Mouse (Mus musculus): Measurements from ENCODE around the gene Exosc8. TPM values are rescaled to one million over a fixed set of nuclear protein-coding genes. Genes with fewer than 3 reads are reported as not detected.

Exosc8 gene
- polyA plus RNA-seq, 1 experiment from 2014 or later: 154 TPM

DNA sequence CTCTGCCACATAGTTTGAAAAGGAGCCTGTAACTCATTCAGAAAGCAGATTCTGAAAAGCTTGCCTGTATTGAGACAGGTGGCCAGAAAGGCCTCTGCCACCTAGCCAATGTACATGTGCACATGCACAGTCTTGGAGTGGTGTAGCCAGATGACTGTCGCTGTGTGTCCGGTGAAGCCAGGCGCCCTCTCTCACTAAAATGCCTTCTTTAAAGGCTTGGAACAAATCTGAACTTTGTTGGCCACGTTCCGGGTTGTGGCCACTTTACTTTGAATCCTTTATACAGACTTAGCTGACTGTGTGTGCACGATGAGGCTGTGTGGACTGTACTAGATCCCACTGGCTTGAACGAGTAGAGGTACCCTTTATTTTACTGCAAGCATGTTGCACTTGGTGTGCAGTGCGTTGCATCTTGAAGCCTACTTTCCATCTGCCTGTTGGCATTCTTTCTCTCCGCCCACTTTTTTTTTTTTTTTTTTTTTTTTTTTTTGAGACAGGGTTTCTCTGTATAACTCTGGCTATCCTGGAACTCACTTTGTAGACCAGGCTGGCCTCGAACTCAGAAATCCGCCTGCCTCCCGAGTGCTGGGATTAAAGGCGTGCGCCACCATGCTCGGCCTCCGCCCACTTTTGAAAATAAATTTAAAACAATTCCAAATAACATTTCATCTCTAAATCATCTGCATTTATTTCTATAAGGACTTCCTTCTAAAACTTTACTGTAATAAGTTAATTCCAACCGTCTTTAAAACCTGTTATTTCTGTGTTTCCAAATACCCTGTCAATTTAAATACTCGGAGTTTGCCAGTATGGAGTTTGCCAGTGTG lies 1.1 kb upstream of the Exosc8 start:
- Histone ChIP-seq H3K4me3 (ENCODE audit: low read depth, low read length) (peak overlapping the region; percentile 89), H3K9me3 (ENCODE audit: low read depth, low read length) (no peaks in the 10 kb centered on the region), H3K27me3 (ENCODE audit: insufficient read depth, low read length) (no peaks in the 10 kb centered on the region), H3K36me3 (ENCODE audit: insufficient read depth) (peaks cover 39% of the 10 kb centered on the region), H3K27ac (ENCODE audit: low read depth) (peak overlapping the region; percentile 99), H3K9ac (peak overlapping the region; percentile 94), H3K4me2 (peak overlapping the region; percentile 68), H3K4me1 (ENCODE audit: insufficient read depth) (no peaks in the 10 kb centered on the region)
- ATAC-seq (ENCODE audit: insufficient read depth) (no peak), DNase-seq (peak; percentile 51)
- no peak for TF ChIP-seq CTCF (IDR thresholded peaks at IDR 0.05; ENCODE audit: low read depth)
- 51% methylated on average over 18 of the region's 18 CpGs for WGBS

DNA sequence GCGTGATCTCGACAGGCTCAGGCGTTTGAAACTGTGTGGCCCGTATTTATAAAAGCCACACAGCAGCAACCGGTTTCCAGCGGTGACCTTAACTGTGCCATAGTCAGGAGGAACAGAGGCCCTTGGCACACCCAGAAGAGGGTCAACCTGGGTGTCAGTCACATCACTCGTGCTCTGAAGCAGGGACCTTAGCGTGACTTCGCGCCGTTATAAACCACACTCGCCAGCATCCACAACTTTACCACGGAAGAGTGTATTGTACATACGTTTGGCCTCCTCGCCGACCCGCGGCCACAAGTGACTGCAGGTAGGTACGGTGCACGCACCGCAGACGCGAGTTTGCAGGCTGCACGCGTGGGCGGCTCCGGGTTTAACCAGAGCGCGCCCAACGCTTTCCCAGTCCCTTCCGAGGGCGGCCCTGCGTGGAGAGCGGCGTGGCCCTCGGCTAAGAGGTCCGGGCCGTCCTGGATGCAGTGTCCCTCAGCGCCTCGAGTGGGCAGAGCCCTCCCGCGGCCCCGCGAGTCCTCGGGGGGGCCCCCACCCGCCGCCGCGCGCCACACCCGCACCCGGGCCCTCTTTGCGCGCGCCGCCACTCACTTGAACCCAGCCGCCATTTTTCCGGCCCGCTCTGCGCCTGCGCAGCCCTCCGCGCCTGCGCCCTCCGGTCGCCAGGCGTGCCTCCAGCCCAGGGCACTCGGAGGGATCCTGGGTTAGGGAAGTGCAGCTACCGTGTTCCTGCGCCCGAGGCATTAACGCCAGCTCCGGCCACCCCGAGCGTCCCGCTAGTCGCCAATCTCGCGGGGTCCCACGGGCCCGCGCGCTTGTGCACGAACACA lies 564 bp downstream of the Exosc8 start:
- peak; percentile 94 for DNase-seq
- Histone ChIP-seq H3K9me3 (ENCODE audit: low read depth, low read length) (no peaks in the 10 kb centered on the region), H3K9ac (peak overlapping the region; percentile 94), H3K4me3 (ENCODE audit: low read depth, low read length) (peak overlapping the region; percentile 89), H3K27me3 (ENCODE audit: insufficient read depth, low read length) (no peaks in the 10 kb centered on the region), H3K4me1 (ENCODE audit: insufficient read depth) (no peaks in the 10 kb centered on the region), H3K36me3 (ENCODE audit: insufficient read depth) (peaks cover 43% of the 10 kb centered on the region), H3K4me2 (peak overlapping the region; percentile 68), H3K27ac (ENCODE audit: low read depth) (peak overlapping the region; percentile 99)
- no peak for TF ChIP-seq CTCF (IDR thresholded peaks at IDR 0.05; ENCODE audit: low read depth)
- WGBS: under 1% methylated on average over 83 of the region's 84 CpGs
- ATAC-seq (ENCODE audit: insufficient read depth): peak; percentile 94

DNA sequence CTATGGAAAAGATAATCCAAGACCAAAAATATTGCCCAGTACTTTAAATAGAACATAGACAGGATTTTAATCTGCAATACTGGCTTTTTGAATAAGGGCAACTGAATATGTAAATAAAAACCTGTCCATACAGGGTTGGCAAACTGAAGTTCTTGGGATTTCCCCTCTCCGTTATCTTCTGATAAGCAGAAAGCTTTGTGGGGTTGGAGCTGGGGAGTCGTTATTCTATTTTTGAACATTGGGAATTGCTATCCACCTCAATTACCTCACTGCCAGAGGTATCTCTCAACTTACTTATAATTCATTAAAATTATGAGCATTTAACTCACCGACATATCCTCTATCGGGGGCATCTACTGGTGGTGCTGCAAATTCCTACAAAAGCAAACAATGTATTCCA lies 2.8 kb downstream of the Exosc8 start:
- Histone ChIP-seq H3K4me3 (ENCODE audit: low read depth, low read length) (no peak overlapping the region), H3K4me1 (ENCODE audit: insufficient read depth) (no peaks in the 10 kb centered on the region), H3K9me3 (ENCODE audit: low read depth, low read length) (no peaks in the 10 kb centered on the region), H3K9ac (no peak overlapping the region), H3K27me3 (ENCODE audit: insufficient read depth, low read length) (no peaks in the 10 kb centered on the region), H3K27ac (ENCODE audit: low read depth) (no peak overlapping the region), H3K36me3 (ENCODE audit: insufficient read depth) (peaks cover 58% of the 10 kb centered on the region), H3K4me2 (no peak overlapping the region)
- ATAC-seq (ENCODE audit: insufficient read depth): no peak
- 82% methylated on average over 4 of the region's 4 CpGs for WGBS
- no peak for DNase-seq
- TF ChIP-seq CTCF (IDR thresholded peaks at IDR 0.05; ENCODE audit: low read depth): no peak

DNA sequence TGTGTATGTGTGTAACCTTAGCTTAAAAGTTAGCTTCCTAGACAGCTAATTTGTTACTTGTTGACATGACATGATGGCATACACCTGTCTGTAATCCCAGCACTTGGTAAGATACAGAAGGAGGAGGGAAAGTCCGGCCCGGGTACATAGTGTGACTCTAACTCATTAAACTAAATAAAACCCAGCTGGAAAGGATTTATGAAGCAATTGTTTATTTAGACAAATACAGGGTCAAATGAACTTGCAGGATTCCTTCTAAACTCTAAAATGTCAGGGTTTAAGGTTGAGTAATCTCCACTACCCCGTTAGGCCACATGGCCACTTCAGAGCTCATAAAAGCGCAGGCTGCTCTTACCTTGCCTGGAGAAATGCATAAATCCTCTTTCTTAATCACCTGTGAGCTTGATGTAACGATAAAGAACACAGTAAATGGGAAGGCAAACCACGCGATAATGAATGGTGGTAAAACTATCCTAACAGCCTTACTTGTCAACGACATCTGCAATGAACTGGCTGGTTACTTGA lies 3.5 kb downstream of the Exosc8 start:
- Histone ChIP-seq H3K9ac (no peak overlapping the region), H3K27ac (ENCODE audit: low read depth) (no peak overlapping the region), H3K4me1 (ENCODE audit: insufficient read depth) (no peaks in the 10 kb centered on the region), H3K27me3 (ENCODE audit: insufficient read depth, low read length) (no peaks in the 10 kb centered on the region), H3K4me2 (no peak overlapping the region), H3K36me3 (ENCODE audit: insufficient read depth) (peaks cover 64% of the 10 kb centered on the region), H3K9me3 (ENCODE audit: low read depth, low read length) (no peaks in the 10 kb centered on the region), H3K4me3 (ENCODE audit: low read depth, low read length) (no peak overlapping the region)
- no peak for ATAC-seq (ENCODE audit: insufficient read depth)
- no peak for TF ChIP-seq CTCF (IDR thresholded peaks at IDR 0.05; ENCODE audit: low read depth)
- DNase-seq: no peak
- WGBS: 64% methylated on average over 8 of the region's 8 CpGs

DNA sequence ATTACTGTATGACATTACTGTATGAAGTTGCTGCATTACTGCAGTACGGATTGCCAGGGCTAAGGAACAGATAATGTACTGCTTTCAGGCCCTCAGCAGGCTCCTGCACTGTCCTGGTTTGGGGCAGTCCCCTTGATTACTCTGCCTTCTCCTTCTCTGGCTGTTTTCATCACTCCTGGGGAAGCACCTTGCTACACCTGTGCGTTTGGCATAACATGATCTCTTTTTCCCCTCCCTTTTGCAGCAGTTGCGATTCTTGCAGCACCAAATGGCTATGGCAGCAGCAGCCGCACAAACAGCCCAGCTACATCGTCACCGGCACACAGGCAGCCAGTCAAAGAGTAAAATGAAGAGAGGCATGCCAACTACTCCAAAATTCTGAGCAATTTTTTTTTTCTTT lies 7.1 kb downstream of the Exosc8 start:
- Histone ChIP-seq H3K27ac (ENCODE audit: low read depth) (no peak overlapping the region), H3K4me2 (no peak overlapping the region), H3K9ac (no peak overlapping the region), H3K36me3 (ENCODE audit: insufficient read depth) (peaks cover 82% of the 10 kb centered on the region), H3K27me3 (ENCODE audit: insufficient read depth, low read length) (no peaks in the 10 kb centered on the region), H3K9me3 (ENCODE audit: low read depth, low read length) (no peaks in the 10 kb centered on the region), H3K4me1 (ENCODE audit: insufficient read depth) (no peaks in the 10 kb centered on the region), H3K4me3 (ENCODE audit: low read depth, low read length) (no peak overlapping the region)
- ATAC-seq (ENCODE audit: insufficient read depth): no peak
- WGBS: 91% methylated on average over 6 of the region's 6 CpGs
- TF ChIP-seq CTCF (IDR thresholded peaks at IDR 0.05; ENCODE audit: low read depth): no peak
- no peak for DNase-seq

DNA sequence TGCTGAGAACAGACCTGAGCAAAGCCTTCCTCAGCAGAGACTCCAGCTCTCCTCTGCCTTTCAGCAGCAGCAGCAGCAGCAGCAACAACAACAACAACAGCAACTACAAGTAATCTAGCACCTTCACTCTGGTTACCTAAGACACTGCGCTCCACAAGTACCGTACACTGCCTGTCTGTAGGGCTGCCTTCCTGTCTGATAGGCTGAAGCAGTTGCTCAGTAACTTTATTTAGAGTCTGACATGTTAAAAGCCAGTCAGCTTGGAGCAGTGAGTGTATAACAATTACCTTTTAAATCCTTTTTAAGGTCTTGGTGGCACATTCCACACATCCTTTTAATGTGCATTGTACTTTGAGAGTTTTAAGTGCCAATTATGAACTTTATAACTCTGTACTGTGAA lies 7.6 kb downstream of the Exosc8 start:
- no peak for ATAC-seq (ENCODE audit: insufficient read depth)
- DNase-seq: no peak
- peaks cover 83% of the 10 kb centered on the region for H3K36me3 ChIP-seq (ENCODE audit: insufficient read depth)
- no peak overlapping the region for H3K4me2 ChIP-seq
- no peak for TF ChIP-seq CTCF (IDR thresholded peaks at IDR 0.05; ENCODE audit: low read depth)
- 94% methylated on average over 2 of the region's 2 CpGs for WGBS
- H3K27ac ChIP-seq (ENCODE audit: low read depth): no peak overlapping the region
- no peaks in the 10 kb centered on the region for H3K27me3 ChIP-seq (ENCODE audit: insufficient read depth, low read length)
- H3K9me3 ChIP-seq (ENCODE audit: low read depth, low read length): no peaks in the 10 kb centered on the region
- no peak overlapping the region for H3K9ac ChIP-seq
- H3K4me3 ChIP-seq (ENCODE audit: low read depth, low read length): no peak overlapping the region
- H3K4me1 ChIP-seq (ENCODE audit: insufficient read depth): no peaks in the 10 kb centered on the region

DNA sequence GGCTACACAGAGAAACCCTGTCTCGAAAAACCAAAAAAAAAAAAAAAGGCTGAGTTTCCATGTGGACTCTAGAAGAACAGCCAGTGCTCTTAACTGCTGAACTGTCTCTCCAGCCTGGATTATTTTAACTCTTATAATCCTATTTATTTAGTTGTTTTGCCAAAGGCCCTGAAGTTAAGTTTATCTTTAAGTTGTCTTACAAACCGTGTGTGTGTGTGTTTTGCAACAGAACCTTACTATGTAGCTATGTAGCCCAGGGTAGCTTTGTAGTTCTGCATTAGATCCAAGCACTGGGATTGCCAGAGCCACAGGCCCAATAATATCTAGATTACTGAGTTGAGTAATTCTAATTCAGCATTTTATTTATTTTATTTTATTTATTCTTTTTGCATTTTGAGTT lies 9.8 kb downstream of the Exosc8 start:
- Histone ChIP-seq H3K9me3 (ENCODE audit: low read depth, low read length) (no peaks in the 10 kb centered on the region), H3K4me2 (no peak overlapping the region), H3K27ac (ENCODE audit: low read depth) (no peak overlapping the region), H3K4me1 (ENCODE audit: insufficient read depth) (no peaks in the 10 kb centered on the region), H3K4me3 (ENCODE audit: low read depth, low read length) (no peak overlapping the region), H3K9ac (no peak overlapping the region), H3K27me3 (ENCODE audit: insufficient read depth, low read length) (no peaks in the 10 kb centered on the region), H3K36me3 (ENCODE audit: insufficient read depth) (peaks cover 82% of the 10 kb centered on the region)
- DNase-seq: no peak
- ATAC-seq (ENCODE audit: insufficient read depth): no peak
- TF ChIP-seq CTCF (IDR thresholded peaks at IDR 0.05; ENCODE audit: low read depth): no peak
- WGBS: 80% methylated on average over 2 of the region's 2 CpGs
